Mouse (Mus musculus) mouse embryonic stem cell (cell line): ENCODE data around the gene 2210011C24Rik.
"Not testable (repeated sequence)": the region's sequence is repeated elsewhere in the genome, so short reads cannot be mapped to it uniquely, and the experiment has no call there.

Source experiments
- in situ Hi-C, 2 experiments: fragments of 300-500 bp; cut with MboI; formaldehyde crosslinking; loops; 1 replicate in 1 of 2; 3 replicates in 1 of 2; pipeline ENCODE4 v1.14.3; 2019 to 2020; ENCODE audit warnings: low sequenced_read_pairs in 2 of 2, low pct_unique_long_range_greater_than_20kb in 1 of 2, mixed read lengths in 1 of 2; ENCODE audit not compliant: unreplicated experiment in 1 of 2

The 2210011C24Rik gene

DNA sequence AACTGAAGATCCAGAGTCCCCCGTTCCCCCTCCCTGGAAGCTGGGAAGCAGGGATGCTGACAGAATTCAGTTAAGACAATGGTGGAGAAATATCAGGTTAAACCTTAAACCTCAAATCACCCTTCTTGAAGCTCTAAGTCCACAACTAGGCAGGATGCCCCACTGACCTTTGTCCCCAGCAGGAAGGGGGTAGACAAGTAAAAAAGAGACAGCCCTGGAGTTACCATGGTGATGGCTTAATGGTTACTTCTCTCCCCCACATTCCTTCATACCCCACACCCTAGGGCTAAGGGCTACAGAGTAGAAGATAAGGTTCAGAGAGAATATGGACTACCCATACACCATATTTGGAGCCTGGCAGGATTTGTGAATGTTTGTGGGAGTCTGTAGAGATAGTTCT, 11.7 kb upstream of the 2210011C24Rik start:
- in situ Hi-C loops: no loop called here

DNA sequence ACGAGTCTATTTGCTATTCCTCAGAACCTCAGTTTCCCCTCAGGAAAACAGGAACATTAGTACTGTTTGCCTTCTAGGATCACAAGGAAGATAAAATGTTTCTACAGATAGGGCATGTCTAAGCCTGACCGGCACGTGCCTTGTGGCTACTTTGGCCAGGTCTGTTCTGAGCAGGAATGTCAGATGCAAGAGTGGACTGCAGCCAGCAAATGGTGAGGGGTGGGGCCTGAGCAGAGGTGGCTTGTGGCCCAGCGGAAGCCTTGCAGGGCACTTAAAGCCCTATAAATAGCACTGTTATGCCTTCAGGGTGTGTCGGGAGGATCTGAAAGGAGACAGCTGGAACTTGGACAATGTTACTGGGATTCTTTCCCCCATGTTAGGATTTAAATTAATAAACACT, 11.1 kb upstream of the 2210011C24Rik start:
- in situ Hi-C loops: no loop called here

DNA sequence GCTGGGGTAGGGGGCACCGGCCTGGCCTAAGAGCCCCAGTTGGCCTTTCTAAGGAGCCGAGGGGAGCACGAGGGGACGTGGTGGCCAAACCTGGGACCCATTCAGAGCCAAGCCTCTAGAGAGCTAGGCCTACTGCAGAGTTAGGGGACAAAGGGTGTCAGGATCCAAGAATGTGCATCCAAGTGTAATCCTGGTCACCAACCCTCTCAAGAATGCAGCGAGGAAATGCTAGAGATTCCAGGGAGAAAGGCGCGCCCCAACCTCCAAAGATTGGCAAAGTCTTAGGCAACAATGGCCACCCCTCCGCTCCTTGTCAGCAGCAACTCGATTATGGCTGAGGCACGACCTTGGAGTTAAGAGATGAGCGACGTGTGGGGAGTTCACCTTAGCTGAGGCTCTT, 9.6 kb upstream of the 2210011C24Rik start:
- in situ Hi-C loops: no loop called here

DNA sequence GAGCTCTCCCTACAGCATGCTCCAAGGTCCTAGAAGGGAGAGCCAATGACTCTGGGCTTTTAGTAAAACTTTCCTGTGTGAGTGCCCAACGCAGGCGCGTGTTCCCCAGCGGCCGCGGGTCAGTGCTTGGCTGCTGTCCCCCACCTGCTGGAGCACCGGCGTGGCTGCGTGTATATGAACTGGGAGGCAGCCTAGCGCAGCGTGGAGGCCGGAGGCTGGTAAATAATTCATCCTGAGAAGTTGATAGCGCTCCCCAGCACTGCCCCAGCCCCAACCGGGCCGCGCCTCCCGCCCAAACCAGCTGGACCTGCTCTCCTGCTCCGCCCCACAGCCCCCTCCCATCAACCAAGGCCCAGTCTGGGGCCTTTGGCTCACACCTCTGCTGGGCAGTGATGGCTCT, 9.1 kb upstream of the 2210011C24Rik start, which contains the start of gene Palm3:
Gene Palm3 (plus strand): TSS at position 376 of the 400 bp plus-strand sequence.
- in situ Hi-C loops: no loop called here

DNA sequence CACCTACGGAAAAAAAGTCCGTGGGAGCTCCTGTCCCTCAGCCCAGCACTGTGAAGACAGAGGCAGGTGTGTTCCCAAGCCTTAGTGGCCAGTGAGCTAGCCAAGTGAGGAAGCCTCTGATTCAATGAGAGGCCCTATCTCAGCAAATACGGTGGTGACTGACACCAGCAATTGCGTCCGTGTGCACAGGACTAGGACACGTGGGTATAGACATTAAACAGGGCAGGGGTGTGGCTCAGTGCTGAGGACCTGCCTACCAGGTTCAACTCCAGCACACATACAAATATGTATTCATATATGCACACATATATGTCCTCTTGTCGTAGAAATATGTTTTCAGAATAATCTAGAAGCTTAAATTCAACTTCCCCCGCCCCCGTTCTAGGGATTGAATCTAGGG, 7.8 kb upstream of the 2210011C24Rik start:
- in situ Hi-C loops: no loop called here

DNA sequence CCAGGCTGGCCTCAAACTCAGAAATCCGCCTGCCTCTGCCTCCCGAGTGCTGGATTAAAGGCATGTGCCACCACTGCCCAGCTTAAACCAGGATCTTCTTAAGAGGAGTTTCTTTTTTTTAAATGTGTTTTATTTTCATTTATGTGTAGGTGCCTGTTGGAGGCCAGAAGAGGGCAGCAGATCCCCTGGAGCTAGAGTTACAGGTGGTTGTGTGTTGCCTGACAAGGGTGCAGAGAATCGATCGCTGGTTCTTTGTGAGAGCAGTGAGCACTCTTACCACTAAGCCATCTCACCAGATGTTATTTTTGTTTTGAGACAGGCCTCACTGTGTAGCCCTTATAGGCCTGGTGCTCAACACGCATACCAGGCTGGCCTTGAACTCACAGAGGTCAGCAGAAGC, 3.9 kb upstream of the 2210011C24Rik start:
- in situ Hi-C loops: no loop called here

DNA sequence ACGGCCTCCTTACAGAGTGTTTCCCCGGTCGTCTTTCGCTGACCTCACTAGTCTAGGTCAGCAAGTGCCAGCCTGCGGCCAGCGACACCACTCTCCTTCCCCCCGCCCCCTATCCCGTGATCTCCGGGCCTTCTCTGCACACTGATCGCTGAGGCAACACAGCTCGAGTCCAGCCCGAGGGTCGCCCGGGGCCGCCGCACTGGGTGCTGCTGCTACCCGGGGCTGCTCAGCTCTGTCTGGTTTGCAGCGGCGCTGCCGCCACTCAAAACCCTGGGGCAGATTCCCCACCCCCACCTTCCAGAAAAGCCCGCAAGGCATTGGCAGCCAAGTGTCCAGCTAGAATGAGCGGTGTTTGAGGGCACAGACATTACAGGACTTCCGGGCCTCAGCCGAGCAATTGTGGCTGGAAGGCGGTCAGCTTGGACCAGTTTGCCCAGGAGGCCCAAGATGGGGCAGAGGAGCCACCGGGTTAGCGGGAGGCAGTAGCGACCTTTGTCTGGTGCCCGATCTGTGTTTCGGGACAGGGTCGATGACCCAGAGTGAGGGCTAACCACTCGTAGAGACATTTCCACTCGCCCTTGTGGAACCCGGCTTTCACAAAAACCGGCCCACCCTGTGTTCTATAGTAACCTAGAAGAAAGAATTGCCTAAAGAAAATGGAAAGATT, 661 bp upstream of the 2210011C24Rik start:
- in situ Hi-C loops: no loop called here

DNA sequence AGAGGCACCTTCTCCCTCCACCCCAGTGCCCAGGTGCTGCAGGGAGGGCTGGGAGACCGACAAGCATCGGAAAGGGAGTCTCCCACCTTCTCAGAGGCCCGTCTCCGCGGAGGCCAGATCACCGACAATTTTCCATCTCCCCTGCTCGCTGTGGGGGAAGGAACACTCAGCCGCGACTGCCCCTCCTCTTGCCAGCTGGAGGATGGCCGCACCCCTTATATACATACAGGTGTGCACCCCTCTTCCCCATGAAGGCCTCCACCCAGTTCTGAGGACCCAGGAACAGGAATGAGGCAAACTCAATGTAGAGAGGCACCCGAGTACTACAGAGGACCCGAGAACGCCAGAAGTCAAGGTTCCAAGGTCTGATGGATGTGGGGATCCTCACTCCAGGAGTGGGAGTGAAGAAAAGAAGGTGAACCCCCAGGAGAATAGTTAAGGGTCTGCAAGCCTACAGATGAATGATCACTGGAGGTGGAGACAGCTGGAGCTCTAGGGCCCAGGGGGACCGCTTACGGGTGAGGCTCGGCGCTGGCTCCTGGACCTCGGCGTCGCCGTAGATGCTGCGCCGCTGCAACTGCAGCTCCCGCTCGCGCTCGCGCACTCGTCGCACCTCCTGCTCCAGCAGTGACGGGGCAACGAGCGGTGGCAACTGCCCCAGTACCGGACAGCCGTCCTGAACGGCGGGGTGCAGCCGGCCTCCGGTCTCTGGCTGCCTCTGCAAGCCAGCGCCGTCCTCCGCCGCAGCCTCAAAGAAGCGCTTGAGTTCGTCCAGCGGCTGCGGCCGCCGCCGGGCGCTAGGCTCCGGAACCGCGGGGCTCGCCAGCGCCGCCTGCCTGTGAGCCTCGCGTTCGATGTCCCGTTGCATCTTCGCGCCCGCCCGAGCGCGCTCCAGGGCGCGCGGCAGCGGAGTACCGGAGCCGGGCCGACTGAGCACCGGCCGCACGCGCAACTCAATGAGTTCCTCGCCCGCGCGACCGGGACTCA, 1.1 kb downstream of the 2210011C24Rik start:
- in situ Hi-C loops: no loop called here

DNA sequence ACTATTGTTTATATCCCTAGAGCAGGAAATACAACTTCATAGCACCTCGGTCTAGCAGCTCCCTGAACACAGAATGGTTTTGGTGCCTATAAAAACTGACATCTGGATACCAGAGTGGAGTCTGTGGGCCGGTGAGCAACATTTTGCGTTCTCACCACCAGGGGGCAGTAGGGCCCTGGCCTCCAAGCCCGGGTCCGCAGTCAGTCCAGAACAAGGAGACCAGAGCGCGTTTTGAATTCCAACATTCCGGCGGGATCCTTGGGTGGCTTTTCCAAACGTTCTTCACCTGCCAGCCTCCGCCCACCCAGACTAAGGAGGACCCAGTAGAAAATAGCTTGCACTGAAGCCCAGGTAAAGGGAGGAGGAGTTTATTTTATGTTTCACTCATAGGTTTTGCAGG, 2.1 kb downstream of the 2210011C24Rik start:
- in situ Hi-C loops: no loop called here

DNA sequence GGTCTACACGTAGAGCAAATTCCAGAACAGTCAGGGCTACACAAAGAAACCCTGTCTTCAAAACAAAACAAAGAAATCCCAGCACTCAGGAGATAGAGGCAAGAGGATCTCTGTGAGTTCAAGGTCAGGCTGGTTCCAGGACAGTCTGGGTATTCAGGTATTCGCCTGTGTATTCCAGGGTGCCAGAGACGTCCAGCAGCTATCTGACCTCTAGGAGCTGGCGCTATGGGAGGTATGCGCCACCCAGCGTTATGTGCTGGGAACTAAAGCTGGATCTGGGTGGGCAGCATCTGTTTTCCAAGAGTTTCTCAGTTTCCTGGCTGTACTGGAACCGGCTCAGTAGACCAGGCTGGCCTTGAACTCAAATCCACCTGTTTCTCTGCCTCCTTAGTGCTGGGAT, 3.6 kb downstream of the 2210011C24Rik start:
- in situ Hi-C loops: no loop called here

DNA sequence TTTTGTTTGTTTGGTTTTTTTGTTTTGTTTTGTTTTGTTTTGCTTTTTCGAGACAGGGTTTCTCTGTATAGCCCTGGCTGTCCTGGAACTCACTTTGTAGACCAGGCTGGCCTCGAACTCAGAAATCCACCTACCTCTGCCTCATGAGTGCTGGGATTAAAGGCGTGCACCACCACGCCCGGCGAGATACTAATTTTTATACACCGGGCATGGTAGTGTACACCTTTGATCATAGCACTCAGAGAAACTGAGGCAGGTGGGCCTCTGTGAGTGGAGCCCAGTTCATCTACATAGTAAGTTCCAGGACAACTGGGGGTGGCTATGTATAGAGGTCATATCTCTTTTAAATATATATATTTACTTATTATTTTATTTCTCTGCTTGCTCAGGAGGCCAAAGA, 6.5 kb downstream of the 2210011C24Rik start:
- in situ Hi-C loops: not testable (repeated sequence)

DNA sequence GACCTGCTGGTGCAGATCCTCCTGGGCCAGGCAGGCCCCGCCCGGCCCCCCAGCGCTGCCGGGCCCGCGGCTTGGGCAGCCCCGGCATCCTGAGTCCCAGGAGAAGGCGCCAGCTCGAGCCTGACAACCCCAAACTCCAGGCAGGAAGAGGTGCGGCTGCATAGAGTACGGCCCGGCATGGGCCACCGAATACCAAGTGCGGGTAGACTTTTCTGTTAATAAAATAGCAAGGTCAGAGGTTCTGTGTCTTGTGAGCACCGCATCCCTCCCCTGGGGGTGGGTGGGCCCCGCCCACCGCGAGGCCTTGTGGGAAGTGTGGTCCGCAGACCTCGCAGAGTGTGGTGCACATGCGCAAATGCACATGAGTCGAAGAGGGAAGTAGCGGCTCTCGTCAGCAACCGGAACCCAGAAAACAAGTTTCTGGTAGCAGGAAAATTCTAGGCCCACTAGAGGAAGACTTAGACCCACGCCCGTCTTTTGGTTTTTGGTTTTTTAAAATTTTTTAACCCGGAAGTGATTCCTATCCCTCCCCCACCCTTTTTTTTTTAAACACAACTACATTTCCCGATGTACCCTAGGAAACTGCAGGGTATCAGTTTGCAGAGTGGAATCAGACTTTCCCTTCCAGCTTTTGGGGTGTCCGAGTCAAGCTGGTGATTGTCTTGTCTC, 7.3 kb downstream of the 2210011C24Rik start:
- in situ Hi-C loops: no loop called here

DNA sequence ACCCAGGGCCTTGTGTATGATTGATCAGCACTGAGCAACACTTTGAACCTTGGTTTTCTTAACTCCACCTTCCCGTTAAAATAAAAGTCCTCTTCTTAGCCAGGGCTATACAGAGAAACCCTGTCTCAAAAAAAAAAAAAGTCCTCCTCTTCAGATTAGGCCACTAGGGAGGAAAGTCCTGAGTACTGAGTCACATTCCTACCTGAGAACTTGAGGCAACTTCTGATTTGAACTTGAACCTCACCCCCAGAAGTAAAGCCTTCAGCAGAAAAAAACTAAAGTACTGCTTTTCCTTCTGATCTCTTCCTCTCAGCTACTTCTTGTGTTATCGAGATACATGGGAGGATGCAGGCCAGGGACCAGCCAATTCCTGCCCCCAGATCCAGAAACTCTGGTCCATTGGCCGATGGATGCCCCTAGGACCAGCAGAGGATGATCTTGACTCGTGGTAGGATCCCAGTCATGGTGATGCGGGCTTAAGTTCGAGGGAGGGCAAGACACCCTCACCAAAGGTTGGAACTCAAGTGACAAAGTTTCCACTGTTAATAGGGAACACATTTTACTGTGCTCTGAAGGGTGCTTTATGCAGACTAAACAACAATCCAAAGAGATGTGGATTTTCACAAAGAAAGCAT, 8.2 kb downstream of the 2210011C24Rik start:
- in situ Hi-C loops: no loop called here

DNA sequence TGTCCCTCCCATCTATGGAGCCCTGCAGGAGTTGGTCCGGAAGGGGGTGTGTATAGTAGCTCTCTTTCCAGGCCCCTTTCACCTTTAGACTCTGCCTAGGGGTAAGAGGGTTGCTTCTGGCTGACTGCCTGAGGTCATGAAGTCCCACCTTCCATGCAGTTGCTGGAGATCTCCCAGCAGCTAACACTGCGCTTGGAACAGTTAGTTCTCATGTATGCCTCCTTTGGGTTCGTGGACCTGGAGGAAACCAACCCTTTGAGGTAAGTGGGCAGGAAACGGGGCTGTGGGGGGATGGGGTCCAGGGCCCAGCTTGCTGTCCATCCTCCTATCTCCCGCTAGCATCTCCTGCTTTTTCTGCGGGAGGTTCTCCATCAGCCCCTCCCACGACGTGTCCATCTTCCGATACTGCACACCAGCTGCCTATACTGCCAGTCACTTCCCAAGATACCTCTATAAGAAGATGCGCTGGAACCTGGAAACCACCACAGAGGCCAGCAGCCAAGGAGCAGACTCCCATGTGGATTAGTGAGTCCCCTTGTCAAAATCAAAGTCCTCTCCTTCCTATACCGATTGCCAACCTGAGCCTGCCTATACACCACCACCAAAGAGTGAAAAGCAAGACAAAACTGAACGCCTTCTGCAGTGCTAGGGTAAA, 8.9 kb downstream of the 2210011C24Rik start:
- in situ Hi-C loops: no loop called here

DNA sequence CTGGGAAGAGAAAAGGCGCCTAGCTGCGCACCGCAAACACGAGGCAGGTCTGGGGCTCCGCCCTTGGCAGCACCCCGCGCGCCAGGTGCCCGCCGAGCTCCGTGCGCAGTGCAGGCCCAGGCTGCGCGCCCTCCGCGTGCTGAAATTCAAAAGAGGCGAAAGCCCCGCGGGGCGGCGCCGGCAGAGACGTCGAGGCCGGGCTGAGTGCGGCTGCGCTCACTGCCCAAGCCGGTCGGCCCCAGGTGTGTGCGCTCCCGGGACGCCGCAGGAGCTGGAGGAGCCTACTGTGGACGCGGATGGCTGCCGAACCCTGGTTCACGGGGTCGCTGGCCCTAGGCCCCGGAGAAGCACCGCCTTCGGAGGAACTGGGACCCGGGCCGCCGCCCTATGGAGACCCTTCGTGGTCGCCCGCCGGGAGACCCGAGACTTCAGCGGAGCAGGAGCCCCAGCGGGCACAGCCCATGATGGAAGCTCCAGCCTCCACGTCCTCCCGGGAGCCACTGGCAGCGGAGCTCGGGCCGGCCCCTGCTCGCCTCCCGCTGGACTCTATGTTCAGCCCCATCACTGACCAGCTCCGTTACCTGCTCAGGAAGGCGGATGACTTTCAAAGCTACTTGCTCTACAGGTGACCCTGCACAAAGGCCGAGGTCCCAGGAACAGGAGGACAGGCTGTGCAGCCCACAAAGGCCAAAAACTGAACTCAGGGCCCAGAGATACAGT, 10.5 kb downstream of the 2210011C24Rik start, which contains the start of gene 1700067K01Rik:
Gene 1700067K01Rik (plus strand): TSS at position 222 of the 720 bp plus-strand sequence.
- in situ Hi-C loops: no loop called here

DNA sequence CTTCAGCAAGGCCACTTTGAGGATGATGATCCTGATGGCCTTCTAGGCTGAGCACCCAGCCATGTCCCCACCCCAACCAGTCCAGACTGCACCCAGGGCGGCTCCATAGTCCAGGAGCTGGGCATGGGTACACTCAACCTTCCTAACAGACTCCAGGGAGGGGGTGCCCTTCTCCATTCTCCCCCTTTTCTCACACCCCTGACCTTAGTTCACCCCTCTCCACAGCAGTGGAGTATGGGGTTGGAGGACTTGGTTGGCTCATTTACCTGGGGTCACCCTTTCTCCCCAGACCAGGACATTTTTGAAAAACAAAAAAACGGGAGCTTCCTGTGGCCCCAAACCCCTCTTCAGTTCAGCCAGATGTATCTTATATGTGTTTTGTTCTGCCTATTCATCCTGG, 12.1 kb downstream of the 2210011C24Rik start:
- in situ Hi-C loops: no loop called here

DNA sequence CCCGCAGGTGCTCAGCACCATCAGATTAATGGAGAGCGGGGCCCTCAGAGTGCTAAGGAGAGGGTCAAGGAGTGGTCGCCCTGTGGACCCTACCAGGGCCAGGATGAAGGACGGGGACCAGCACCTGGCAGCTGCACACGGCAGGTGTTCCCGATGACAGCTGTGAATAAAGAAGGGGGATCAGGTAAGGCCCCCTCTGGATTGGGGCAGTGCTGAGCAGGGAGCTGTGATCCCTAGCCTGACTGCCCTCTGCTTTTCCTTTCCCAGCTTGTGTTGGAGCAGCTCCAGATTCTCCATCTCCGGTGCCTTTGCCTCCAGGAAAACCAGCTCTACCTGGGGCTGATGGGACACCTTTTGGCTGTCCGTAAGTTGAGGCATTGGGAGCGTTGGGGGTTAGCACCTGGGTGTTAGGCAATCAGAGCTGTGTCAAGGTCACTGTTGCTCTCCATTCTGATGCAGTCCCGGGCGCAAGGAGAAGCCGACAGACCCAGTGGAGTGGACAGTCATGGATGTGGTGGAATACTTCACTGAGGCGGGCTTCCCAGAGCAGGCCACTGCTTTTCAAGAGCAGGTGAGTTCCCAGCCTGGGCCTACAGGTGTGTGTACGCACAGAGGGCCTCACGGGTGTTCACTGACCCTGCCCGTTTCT, 12.8 kb downstream of the 2210011C24Rik start:
- in situ Hi-C loops: no loop called here
